Mouse (Mus musculus): ENCODE results near the gene Lpar2. TPM values are rescaled to one million over a fixed set of nuclear protein-coding genes. Genes with fewer than 3 reads are reported as not detected.
A peak's percentile ranks its signal among the peaks of the same experiment; 100 is the strongest.

Lpar2 gene
- total and polyA plus RNA-seq, 2 experiments from 2014 or later: 0.50 to 5.2 TPM

DNA sequence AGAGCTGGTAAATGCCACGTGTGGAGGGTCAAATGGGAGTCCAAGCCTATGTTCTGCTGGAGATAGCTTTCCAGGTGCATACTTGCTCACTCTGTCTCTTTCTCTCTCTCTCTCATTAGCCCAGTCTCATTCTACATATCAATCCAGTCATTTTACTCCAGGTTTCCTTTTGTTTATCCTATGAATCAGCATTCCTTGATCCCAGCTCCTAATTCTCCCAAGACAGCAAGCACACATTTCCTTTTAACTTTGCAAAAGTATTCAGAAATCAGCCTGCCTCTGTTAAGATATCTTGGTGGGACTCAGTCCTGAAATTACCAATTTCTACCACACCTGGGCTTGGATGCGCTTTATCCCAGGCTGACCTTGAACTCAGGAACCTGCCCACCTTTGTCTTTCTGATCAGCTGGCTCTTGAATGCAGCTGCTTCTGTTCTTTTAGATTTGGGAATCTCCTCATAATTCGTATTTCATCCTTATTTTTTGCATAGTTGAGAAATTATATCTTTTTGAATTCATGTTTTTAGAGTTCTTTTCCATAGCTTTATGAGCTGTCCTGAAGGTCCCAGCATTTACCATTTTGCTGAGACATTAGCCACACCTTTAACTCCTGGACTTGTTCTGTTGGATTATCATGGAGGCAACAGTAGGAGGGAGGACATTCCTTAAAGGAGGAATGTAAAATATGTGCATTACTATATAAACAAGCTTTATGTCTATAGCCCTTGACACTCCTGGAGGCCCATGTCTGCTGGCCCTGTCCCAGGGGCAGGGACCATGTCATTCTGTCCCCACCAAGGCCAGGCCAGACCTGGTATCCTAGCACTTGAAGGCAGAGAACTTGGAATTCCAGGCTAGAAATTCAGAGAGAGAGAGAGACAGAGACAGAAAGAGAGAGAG lies 25.2 kb downstream of the Lpar2 start:
- ATAC-seq (no peak), DNase-seq (ENCODE audit: low spot score) (no peak)
- H3K4me2 ChIP-seq (ENCODE audit: low read depth, low read length): no peak overlapping the region
- H3K9me3 ChIP-seq (ENCODE audit: low read length): no peaks in the 10 kb centered on the region
- H3K4me3 ChIP-seq (ENCODE audit: low read length): no peak overlapping the region
- H3K36me3 ChIP-seq (ENCODE audit: insufficient read depth, low read length): no peaks in the 10 kb centered on the region
- no peak overlapping the region for H3K9ac ChIP-seq (replicated peaks; ENCODE audit: low read length)
- H3K27me3 ChIP-seq (ENCODE audit: insufficient read depth, low read length): no peaks in the 10 kb centered on the region
- no peak for TF ChIP-seq CTCF (IDR thresholded peaks at IDR 0.05; ENCODE audit: low read depth)
- 80% methylated on average over 3 of the region's 3 CpGs for WGBS
- no peaks in the 10 kb centered on the region for H3K4me1 ChIP-seq (ENCODE audit: insufficient read depth, low read length)
- H3K27ac ChIP-seq: no peak overlapping the region

GRCm38 (mm10) chr8:69848951-69849350 lies 26.7 kb downstream of the Lpar2 start:
- no peaks in the 10 kb centered on the region for H3K4me1 ChIP-seq (ENCODE audit: insufficient read depth, low read length)
- H3K27ac ChIP-seq: no peak overlapping the region
- DNase-seq (ENCODE audit: low spot score) (no peak), ATAC-seq (no peak)
- 90% methylated on average over 8 of the region's 8 CpGs for WGBS
- H3K36me3 ChIP-seq (ENCODE audit: insufficient read depth, low read length): no peaks in the 10 kb centered on the region
- no peak overlapping the region for H3K9ac ChIP-seq (replicated peaks; ENCODE audit: low read length)
- no peaks in the 10 kb centered on the region for H3K9me3 ChIP-seq (ENCODE audit: low read length)
- TF ChIP-seq CTCF (IDR thresholded peaks at IDR 0.05; ENCODE audit: low read depth): no peak
- no peak overlapping the region for H3K4me3 ChIP-seq (ENCODE audit: low read length)
- H3K27me3 ChIP-seq (ENCODE audit: insufficient read depth, low read length): no peaks in the 10 kb centered on the region
- no peak overlapping the region for H3K4me2 ChIP-seq (ENCODE audit: low read depth, low read length)

- TF ChIP-seq CTCF (IDR thresholded peaks at IDR 0.05; ENCODE audit: low read depth): peak; percentile 48
- Histone ChIP-seq H3K36me3 (ENCODE audit: insufficient read depth, low read length) (no peaks in the 10 kb centered on the region), H3K4me2 (ENCODE audit: low read depth, low read length) (no peak overlapping the region), H3K27ac (no peak overlapping the region), H3K27me3 (ENCODE audit: insufficient read depth, low read length) (no peaks in the 10 kb centered on the region), H3K9ac (replicated peaks; ENCODE audit: low read length) (no peak overlapping the region), H3K4me3 (ENCODE audit: low read length) (no peak overlapping the region), H3K9me3 (ENCODE audit: low read length) (no peaks in the 10 kb centered on the region), H3K4me1 (ENCODE audit: insufficient read depth, low read length) (no peaks in the 10 kb centered on the region)
- no peak for ATAC-seq
- no peak for DNase-seq (ENCODE audit: low spot score)
- WGBS: 48% methylated on average over 3 of the region's 3 CpGs
These were observed 27.7 kb downstream of the Lpar2 start for GRCm38 (mm10) chr8:69849899-69850298.

DNA sequence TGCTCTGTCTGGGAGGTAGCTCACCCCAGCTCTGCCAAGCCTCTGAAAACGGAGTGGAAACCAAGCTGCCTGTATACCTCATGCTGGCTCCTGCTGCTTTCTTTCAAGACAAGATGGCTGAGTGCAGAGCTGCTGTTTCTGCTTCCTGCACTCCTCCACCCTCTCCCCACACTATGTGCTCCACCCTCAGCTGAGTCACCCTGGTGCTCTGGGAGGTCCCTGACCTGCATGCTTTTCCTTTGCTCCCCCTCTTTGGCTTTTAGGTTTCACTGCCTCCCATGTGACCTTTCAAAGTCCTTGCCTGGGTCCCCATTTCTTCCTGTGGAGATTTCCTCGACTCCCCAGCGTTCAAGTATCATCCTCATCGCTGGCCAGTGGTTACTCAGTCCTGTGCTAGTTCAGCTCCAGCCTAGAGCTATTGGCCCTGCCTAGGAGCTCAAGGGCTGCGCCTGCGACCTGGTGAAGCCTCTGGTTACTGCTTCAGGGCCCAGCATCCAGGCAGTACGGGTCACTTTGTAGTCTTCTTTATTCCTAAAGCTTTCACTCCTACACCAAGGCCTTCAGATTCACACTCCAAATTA lies 28.8 kb downstream of the Lpar2 start:
- Histone ChIP-seq H3K9ac (replicated peaks; ENCODE audit: low read length) (no peak overlapping the region), H3K9me3 (ENCODE audit: low read length) (no peaks in the 10 kb centered on the region), H3K27me3 (ENCODE audit: insufficient read depth, low read length) (no peaks in the 10 kb centered on the region), H3K36me3 (ENCODE audit: insufficient read depth, low read length) (no peaks in the 10 kb centered on the region), H3K4me3 (ENCODE audit: low read length) (no peak overlapping the region), H3K27ac (no peak overlapping the region), H3K4me1 (ENCODE audit: insufficient read depth, low read length) (no peaks in the 10 kb centered on the region), H3K4me2 (ENCODE audit: low read depth, low read length) (no peak overlapping the region)
- TF ChIP-seq CTCF (IDR thresholded peaks at IDR 0.05; ENCODE audit: low read depth): no peak
- no peak for DNase-seq (ENCODE audit: low spot score)
- ATAC-seq: no peak
- 86% methylated on average over 7 of the region's 7 CpGs for WGBS

- Histone ChIP-seq H3K4me1 (ENCODE audit: insufficient read depth, low read length) (no peaks in the 10 kb centered on the region), H3K27ac (no peak overlapping the region), H3K9ac (replicated peaks; ENCODE audit: low read length) (no peak overlapping the region), H3K4me2 (ENCODE audit: low read depth, low read length) (no peak overlapping the region), H3K27me3 (ENCODE audit: insufficient read depth, low read length) (no peaks in the 10 kb centered on the region), H3K4me3 (ENCODE audit: low read length) (no peak overlapping the region), H3K9me3 (ENCODE audit: low read length) (no peaks in the 10 kb centered on the region), H3K36me3 (ENCODE audit: insufficient read depth, low read length) (no peaks in the 10 kb centered on the region)
- TF ChIP-seq CTCF (IDR thresholded peaks at IDR 0.05; ENCODE audit: low read depth): no peak
- DNase-seq (ENCODE audit: low spot score): no peak
- WGBS: 95% methylated on average over 10 of the region's 10 CpGs
- no peak for ATAC-seq
These were observed 31.6 kb downstream of the Lpar2 start for GRCm38 (mm10) chr8:69853869-69854268.

DNA sequence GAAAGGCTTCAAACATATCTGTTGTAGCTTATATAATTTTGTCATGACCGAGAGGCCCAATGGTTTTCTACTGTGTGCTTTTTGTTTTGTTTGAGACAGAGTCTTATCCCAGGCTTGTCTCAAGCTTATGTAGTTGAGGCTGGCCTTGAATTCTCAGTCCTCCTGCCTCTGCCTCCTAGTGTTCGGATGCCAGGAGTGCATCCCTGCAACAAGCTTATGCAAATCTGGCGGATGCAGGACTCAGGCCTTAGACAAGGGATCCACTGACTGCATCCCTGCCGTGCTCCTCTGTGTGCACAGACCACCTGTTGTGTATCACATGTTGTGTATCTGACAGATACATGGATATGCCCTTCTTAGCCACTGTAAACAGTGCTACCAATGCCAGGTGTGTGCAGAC lies 38.6 kb downstream of the Lpar2 start:
- Histone ChIP-seq H3K27ac (no peak overlapping the region), H3K4me3 (ENCODE audit: low read length) (no peak overlapping the region), H3K4me1 (ENCODE audit: insufficient read depth, low read length) (no peaks in the 10 kb centered on the region), H3K9ac (replicated peaks; ENCODE audit: low read length) (no peak overlapping the region), H3K36me3 (ENCODE audit: insufficient read depth, low read length) (no peaks in the 10 kb centered on the region), H3K4me2 (ENCODE audit: low read depth, low read length) (no peak overlapping the region), H3K9me3 (ENCODE audit: low read length) (no peaks in the 10 kb centered on the region), H3K27me3 (ENCODE audit: insufficient read depth, low read length) (no peaks in the 10 kb centered on the region)
- DNase-seq (ENCODE audit: low spot score): no peak
- WGBS: 49% methylated on average over 4 of the region's 4 CpGs
- TF ChIP-seq CTCF (IDR thresholded peaks at IDR 0.05; ENCODE audit: low read depth): no peak
- ATAC-seq: no peak

DNA sequence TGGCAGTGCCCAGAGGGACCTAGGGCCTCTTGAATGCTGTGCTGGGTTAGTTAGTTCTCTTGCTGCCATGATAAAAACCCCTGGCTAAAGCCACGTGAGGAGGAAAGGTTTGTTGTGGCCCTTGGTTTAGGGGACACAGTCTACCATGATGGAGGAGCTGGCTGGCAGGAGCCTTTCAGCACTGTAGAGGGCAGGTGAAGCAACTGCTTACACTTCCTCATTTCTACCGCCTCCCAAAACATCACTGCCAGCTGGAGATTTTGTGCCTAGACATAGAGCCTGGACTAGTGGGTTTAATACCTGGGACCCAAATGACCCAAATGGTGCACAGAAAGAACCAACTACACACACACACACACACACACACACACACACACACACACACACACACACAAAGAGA lies 39.0 kb downstream of the Lpar2 start:
- Histone ChIP-seq H3K27ac (no peak overlapping the region), H3K4me1 (ENCODE audit: insufficient read depth, low read length) (no peaks in the 10 kb centered on the region), H3K36me3 (ENCODE audit: insufficient read depth, low read length) (no peaks in the 10 kb centered on the region), H3K27me3 (ENCODE audit: insufficient read depth, low read length) (no peaks in the 10 kb centered on the region), H3K9me3 (ENCODE audit: low read length) (no peaks in the 10 kb centered on the region), H3K4me3 (ENCODE audit: low read length) (no peak overlapping the region), H3K4me2 (ENCODE audit: low read depth, low read length) (no peak overlapping the region), H3K9ac (replicated peaks; ENCODE audit: low read length) (no peak overlapping the region)
- DNase-seq (ENCODE audit: low spot score) (no peak), ATAC-seq (no peak)
- 87% methylated on average over 2 of the region's 2 CpGs for WGBS
- TF ChIP-seq CTCF (IDR thresholded peaks at IDR 0.05; ENCODE audit: low read depth): no peak

All from hindbrain, postnatal 0 days (tissue).